Mouse (Mus musculus): ENCODE results near the gene C1qb.

Gene C1qb

GRCm38 (mm10) chr4:136893691-136894543 is 7.9 kb upstream of the C1qb start:
- peak; percentile 60 to 66 for DNase-seq

- no peak for DNase-seq
Observed at GRCm38 (mm10) chr4:136892811-136893210, 6.8 kb upstream of the C1qb start, which contains the start of gene C1qc. TSS of gene C1qc (minus strand) at chr4:136893065.

- DNase-seq: no peak
Observed at GRCm38 (mm10) chr4:136892371-136892770, 6.4 kb upstream of the C1qb start.

DNA sequence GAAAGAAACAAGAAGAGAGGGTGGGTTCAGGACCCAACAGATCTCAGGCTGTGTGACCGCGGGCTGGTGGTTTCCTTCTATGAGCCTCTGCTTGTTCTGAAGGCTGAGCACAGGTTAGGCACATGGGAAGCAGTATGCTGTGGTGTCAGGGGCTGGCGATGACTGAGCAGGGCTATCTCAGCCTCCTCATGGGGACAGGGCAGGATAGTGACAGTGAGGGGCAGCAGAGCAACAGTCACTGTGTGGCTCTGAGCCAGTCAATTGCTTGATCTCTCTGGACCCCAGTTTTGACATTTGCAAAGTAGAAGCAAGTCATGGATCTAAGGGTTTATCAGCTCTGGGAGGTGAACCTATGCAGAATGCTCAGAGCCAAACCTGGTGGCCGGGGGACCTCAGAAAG is 5.1 kb upstream of the C1qb start:
- no peak for DNase-seq

DNA sequence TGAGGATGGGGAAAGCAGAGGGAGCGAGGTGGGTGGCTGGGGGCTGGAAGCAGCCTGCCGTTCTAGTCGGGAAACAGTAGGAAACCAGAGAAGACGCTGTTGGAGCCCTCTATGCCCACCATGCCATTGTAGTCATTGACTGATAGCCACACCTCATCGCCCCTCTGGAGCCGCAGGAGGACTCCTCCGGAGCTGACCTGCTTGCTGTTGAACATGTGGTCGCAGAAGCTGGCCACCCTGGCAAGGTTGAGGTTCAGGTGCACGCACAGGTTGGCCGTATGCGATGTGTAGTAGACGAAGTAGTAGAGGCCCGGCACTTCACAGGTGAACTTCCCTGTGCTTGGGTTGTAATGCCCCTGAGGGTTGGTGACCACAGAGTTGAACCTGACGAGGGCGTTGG is 4.0 kb upstream of the C1qb start:
- DNase-seq: no peak

- DNase-seq: no peak
Observed at GRCm38 (mm10) chr4:136887714-136888113, 1.7 kb upstream of the C1qb start.

DNA sequence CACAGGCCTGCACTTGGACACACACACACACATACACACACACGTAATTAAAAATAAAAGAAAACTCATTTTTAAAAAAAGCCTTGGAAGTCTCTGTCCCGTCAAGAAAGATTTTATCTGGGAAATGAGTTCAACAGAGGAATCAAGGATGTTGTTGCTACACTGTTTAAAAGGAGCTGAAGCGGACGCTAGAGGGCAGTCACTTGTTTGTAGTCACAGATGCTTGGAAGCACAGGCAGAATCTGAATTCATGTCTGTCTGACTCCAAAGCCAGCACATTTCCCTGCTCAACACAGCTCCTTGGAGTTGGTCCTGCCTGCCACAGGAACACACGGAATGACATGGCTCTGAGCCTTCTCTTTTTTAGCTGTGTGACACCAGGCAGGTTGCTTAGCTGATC is 7.4 kb downstream of the C1qb start:
- DNase-seq: peak; percentile 19 to 37

GRCm38 (mm10) chr4:136878171-136878570 is 7.8 kb downstream of the C1qb start:
- DNase-seq: no peak

DNA sequence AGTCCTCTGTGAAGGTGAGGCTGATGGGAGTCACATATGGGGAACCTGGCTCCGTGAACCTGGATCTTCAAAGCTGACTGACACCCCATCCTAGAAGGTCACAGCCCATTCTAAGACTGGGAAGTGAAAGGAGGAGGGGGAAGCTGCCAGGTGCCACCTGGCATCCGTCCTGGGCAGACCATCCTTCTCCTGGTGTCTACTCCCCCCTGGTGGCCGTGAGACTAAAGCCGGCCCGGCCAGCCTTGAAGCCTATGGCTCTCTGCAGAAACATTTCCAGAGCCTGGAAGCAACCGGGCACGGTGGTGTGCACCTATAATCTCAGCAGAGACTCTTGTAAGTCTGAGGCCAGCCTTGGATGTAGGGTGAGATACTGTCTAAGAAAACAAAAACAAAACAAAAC is 9.0 kb downstream of the C1qb start:
- peak; percentile 42 to 52 for DNase-seq

GRCm38 (mm10) chr4:136875012-136875411 is 11.0 kb downstream of the C1qb start:
- no peak for DNase-seq

GRCm38 (mm10) chr4:136868371-136868770 is 17.6 kb downstream of the C1qb start:
- no peak for DNase-seq

GRCm38 (mm10) chr4:136867690-136868345 is 18.2 kb downstream of the C1qb start:
- peak; percentile 33 to 51 for DNase-seq

DNA sequence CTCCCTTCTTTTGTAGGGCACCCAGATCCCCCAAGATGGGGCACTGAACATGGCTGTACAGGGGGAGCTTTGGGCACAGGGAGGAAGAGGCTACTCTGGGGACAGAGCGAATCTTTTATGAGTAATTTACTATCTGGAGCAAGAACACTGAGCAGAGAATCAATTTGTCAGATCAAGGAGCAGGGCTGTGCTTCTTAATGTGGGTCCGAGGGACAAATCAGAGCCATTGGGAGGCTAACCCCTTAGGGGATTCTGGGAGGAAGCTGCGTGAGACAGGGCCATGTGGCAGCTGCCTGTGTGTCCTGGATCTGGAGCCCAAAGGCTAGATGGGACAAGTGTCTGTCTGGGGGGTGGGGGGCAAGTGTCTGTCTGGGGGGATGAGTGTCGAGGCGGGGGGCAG is 20.5 kb downstream of the C1qb start:
- DNase-seq: no peak

GRCm38 (mm10) chr4:136864751-136865470 is 21.1 kb downstream of the C1qb start:
- DNase-seq: no peak

GRCm38 (mm10) chr4:136863517-136863916 is 22.5 kb downstream of the C1qb start:
- no peak for DNase-seq

GRCm38 (mm10) chr4:136862411-136862810 is 23.6 kb downstream of the C1qb start:
- DNase-seq: no peak

DNA sequence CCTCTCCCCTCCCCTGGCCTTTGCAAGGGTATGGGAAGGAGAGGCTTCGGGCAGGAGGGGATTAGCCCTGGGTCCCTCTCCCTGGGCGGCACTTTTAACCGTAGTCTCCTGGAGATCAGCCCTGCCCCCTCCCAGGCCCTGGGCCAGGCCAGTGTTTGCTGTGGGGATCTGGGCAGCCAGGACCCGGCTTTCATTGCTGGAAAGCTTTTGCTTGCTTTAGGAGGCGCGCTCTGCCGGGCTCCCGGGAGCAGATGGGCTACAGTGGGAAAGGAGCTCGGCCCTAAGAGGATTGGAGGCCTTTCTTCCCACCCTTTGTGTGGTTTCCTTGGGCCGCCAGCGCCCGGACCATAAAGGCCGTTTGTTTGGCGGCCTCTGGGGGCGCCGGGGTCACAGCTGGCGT is 24.2 kb downstream of the C1qb start:
- DNase-seq: no peak

- no peak for DNase-seq
Observed at GRCm38 (mm10) chr4:136860022-136860421, 26.0 kb downstream of the C1qb start.

GRCm38 (mm10) chr4:136855081-136855480 is 30.9 kb downstream of the C1qb start:
- peak; percentile 21 to 22 for DNase-seq

GRCm38 (mm10) chr4:136852989-136853388 is 33.0 kb downstream of the C1qb start:
- no peak for DNase-seq

DNA sequence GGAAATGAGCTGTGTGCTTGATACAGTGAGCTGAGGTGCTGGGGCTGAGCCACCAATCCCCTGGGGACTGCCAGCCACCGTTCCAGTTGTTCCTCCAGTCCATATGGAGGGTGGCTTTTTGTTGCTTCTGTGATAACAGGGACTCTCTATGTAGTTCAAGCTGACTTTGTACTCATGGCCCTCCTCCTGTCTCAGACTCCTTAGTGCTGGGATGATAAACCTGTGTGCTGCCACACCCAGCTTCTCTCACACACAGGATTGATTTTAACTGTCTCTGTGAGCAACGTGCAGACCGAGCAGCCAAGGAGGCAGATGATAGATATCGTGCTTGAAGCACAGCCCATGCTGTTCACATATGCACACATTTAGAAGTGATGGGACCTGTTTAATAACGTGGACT is 33.9 kb downstream of the C1qb start:
- no peak for DNase-seq

GRCm38 (mm10) chr4:136848565-136848964 is 37.4 kb downstream of the C1qb start:
- no peak for DNase-seq

- no peak for DNase-seq
Observed at GRCm38 (mm10) chr4:136847166-136847565, 38.8 kb downstream of the C1qb start.

- no peak for DNase-seq
Observed at GRCm38 (mm10) chr4:136842802-136843201, 43.2 kb downstream of the C1qb start.

Measured in cerebellum, postnatal 36 days (tissue).